Mouse (Mus musculus) small intestine, adult 2 months (tissue): ENCODE results near the gene Ern1. TPM values are rescaled to one million over a fixed set of nuclear protein-coding genes. Genes with fewer than 3 reads are reported as not detected.
A peak's percentile ranks its signal among the peaks of the same experiment; 100 is the strongest.

Experiments used
- H3K27ac ChIP-seq: fragments of 200-500 bp; 2 replicates; pipeline ENCODE4 v1.5.1; 2012; ENCODE audit warnings: low read depth, low read length, control low read depth, inconsistent platforms; ENCODE audit not compliant: insufficient read depth
- H3K27me3 ChIP-seq: fragments of 200-500 bp; 2 replicates; pipeline ENCODE4 v1.6.1; 2012; ENCODE audit warnings: mild to moderate bottlenecking, moderate library complexity, low read length, inconsistent platforms; ENCODE audit not compliant: control insufficient read depth, insufficient read depth
- H3K36me3 ChIP-seq: fragments of 200-500 bp; 2 replicates; pipeline ENCODE4 v1.6.1; 2012; ENCODE audit warnings: mild to moderate bottlenecking, low read length, control low read depth, inconsistent platforms; ENCODE audit not compliant: control insufficient read depth, insufficient read depth
- H3K4me1 ChIP-seq: fragments of 200-500 bp; 2 replicates; pipeline ENCODE4 v1.6.1; 2012; ENCODE audit warnings: low read length, inconsistent platforms, mixed read lengths; ENCODE audit not compliant: control insufficient read depth, insufficient read depth, insufficient read length
- H3K4me3 ChIP-seq: fragments of 200-500 bp; 2 replicates; pipeline ENCODE4 v1.5.1; 2012; ENCODE audit warnings: low read depth, mild to moderate bottlenecking, control low read depth, inconsistent platforms, low read length, moderate library complexity
- CTCF ChIP-seq: fragments of 200-500 bp; IDR thresholded peaks from 2 replicates; pipeline ENCODE4 v1.5.1; 2012; ENCODE audit warnings: low read depth, mild to moderate bottlenecking, control low read depth, inconsistent platforms, low read length, moderate library complexity, mixed read lengths; ENCODE audit not compliant: insufficient replicate concordance, insufficient read length; ENCODE audit errors: extremely low read depth
- POLR2A ChIP-seq: fragments of 200-500 bp; IDR thresholded peaks from 2 replicates; pipeline ENCODE4 v1.6.1; 2012; ENCODE audit warnings: low read depth, mild to moderate bottlenecking, control low read depth, inconsistent platforms, low read length, moderate library complexity
- WGBS: fragments of 180-500 bp; shearing (Covaris S2); methylation state at CpG from one replicate; pipeline ENCODE4 v1.1.7; 2018; 5-methylcytosine and 5-hydroxymethylcytosine counted together
- polyA plus RNA-seq: library from polyadenylated mRNA; depleted of rRNA; stranded (reverse); fragments of >200 nt; gene quantifications from 2 replicates; pipeline ENCODE4 v1.2.3, GENCODE M21; 2012

Gene Ern1
- polyA plus RNA-seq, 1 experiment = 31.2 TPM

- TF ChIP-seq POLR2A (no peak), CTCF (no peak)
- H3K27me3 ChIP-seq = no peaks in the 10 kb centered on the region
- no peak overlapping the region for H3K27ac ChIP-seq
- H3K4me1 ChIP-seq = peaks cover 3% of the 10 kb centered on the region; the same call in 1 of the 2 replicates
- H3K36me3 ChIP-seq = peaks cover 2% of the 10 kb centered on the region; the same call in 1 of the 2 replicates
- WGBS = 91% methylated on average over 2 of the region's 2 CpGs
- no peak overlapping the region for H3K4me3 ChIP-seq
Measured at GRCm38 (mm10) chr11:106440318-106440717, 47.3 kb downstream of the Ern1 start.

- TF ChIP-seq CTCF (no peak), POLR2A (no peak)
- 70% methylated on average over 3 of the region's 3 CpGs for WGBS
- Histone ChIP-seq H3K4me1 (peaks cover 3% of the 10 kb centered on the region; the same call in 1 of the 2 replicates), H3K36me3 (peaks cover 5% of the 10 kb centered on the region; the same call in 1 of the 2 replicates), H3K27ac (no peak overlapping the region), H3K4me3 (no peak overlapping the region), H3K27me3 (no peaks in the 10 kb centered on the region)
Measured at GRCm38 (mm10) chr11:106439355-106439754, 48.3 kb downstream of the Ern1 start.

- TF ChIP-seq POLR2A (no peak), CTCF (no peak)
- peak overlapping the region; percentile 44; the same call in 1 of the 2 replicates for H3K27ac ChIP-seq
Measured at GRCm38 (mm10) chr11:106438524-106439177, 49.0 kb downstream of the Ern1 start.

DNA sequence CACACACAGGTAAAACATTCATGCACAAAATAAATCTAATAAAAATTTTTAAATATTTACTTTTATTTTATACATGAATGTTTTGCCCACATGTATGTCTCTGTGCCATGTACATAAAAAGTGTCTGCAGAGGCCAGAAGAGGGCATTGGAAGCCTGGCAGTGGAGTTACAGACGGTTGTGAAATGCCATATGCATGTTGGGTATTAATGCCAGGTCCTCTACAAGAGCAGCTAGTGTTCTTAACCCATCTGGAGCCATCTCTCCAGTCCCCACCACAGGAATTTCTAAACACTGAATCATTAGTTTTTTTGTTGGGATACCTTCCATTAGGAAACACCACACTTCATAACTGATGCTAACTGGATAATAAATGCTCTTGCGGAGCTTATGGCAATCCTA is 50.1 kb downstream of the Ern1 start:
- 86% methylated on average over 2 of the region's 2 CpGs for WGBS
- H3K27me3 ChIP-seq = no peaks in the 10 kb centered on the region
- no peak overlapping the region for H3K27ac ChIP-seq
- H3K4me1 ChIP-seq = peaks cover 3% of the 10 kb centered on the region; the same call in 1 of the 2 replicates
- TF ChIP-seq CTCF (no peak), POLR2A (no peak)
- H3K4me3 ChIP-seq = no peak overlapping the region
- H3K36me3 ChIP-seq = peaks cover 18% of the 10 kb centered on the region

More at GRCm38 (mm10) chr11:106438524-106439177, 49.0 kb downstream of the Ern1 start:
- Histone ChIP-seq H3K27me3 (no peaks in the 10 kb centered on the region), H3K36me3 (peaks cover 12% of the 10 kb centered on the region), H3K4me3 (no peak overlapping the region), H3K4me1 (peaks cover 3% of the 10 kb centered on the region; the same call in 1 of the 2 replicates)
- WGBS = 53% methylated on average over 4 of the region's 4 CpGs

- 89% methylated on average over 5 of the region's 5 CpGs for WGBS
- H3K4me3 ChIP-seq = no peak overlapping the region
- peaks cover 3% of the 10 kb centered on the region; the same call in 1 of the 2 replicates for H3K4me1 ChIP-seq
- no peak overlapping the region for H3K27ac ChIP-seq
- TF ChIP-seq CTCF = no peak
- TF ChIP-seq POLR2A = no peak
- no peaks in the 10 kb centered on the region for H3K27me3 ChIP-seq
- H3K36me3 ChIP-seq = peaks cover 18% of the 10 kb centered on the region
Measured at GRCm38 (mm10) chr11:106437039-106437438, 50.6 kb downstream of the Ern1 start.

- WGBS = 91% methylated on average over 5 of the region's 5 CpGs
- Histone ChIP-seq H3K4me1 (peaks cover 2% of the 10 kb centered on the region; the same call in 1 of the 2 replicates), H3K36me3 (peaks cover 40% of the 10 kb centered on the region), H3K27me3 (no peaks in the 10 kb centered on the region), H3K27ac (no peak overlapping the region), H3K4me3 (no peak overlapping the region)
- no peak for TF ChIP-seq POLR2A
- TF ChIP-seq CTCF = no peak
Measured at GRCm38 (mm10) chr11:106430392-106430791, 57.3 kb downstream of the Ern1 start.

DNA sequence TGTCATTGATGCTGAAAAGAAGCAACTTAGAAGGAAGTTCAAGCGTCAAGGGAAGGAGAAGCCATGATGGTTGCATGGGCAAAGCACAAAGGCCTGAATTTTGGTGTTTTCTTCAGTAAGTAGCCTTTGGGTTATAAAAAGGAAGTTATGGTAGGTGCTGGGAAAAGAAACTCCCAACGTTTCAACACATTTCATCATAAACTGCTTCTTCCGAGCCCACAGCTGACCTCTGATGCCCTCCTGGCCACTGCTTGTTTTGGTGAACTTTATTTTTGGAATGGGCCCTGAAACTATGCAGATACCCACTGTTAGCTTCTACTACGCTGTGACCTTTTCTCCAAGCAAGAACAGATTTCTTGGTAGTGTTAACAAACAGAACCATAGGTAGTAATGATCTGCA is 58.0 kb downstream of the Ern1 start:
- WGBS = 85% methylated on average over 4 of the region's 4 CpGs
- no peak overlapping the region; the same call in 1 of the 2 replicates for H3K27ac ChIP-seq
- H3K36me3 ChIP-seq = peaks cover 43% of the 10 kb centered on the region
- no peak overlapping the region for H3K4me3 ChIP-seq
- peaks cover 2% of the 10 kb centered on the region; the same call in 1 of the 2 replicates for H3K4me1 ChIP-seq
- no peaks in the 10 kb centered on the region for H3K27me3 ChIP-seq
- TF ChIP-seq CTCF (no peak), POLR2A (no peak)
